Mouse (Mus musculus) gastrocnemius, adult 2 months (tissue): ENCODE data around the gene Ankrd2. TPM values are rescaled to one million over a fixed set of nuclear protein-coding genes. Genes with fewer than 3 reads are reported as not detected.

Source experiments
- DNase-seq: peaks from one replicate; pipeline ENCODE4 v3.0.0; 2022
- H3K27ac ChIP-seq: fragments of 200-600 bp; 2 replicates; pipeline ENCODE4 v1.8.1; 2022; ENCODE audit warnings: mild to moderate bottlenecking
- H3K4me3 ChIP-seq: fragments of 200-600 bp; 2 replicates; pipeline ENCODE4 v1.8.1; 2022; ENCODE audit warnings: mild to moderate bottlenecking, moderate library complexity
- CTCF ChIP-seq: fragments of 200-600 bp; IDR thresholded peaks from 2 replicates; pipeline ENCODE4 v1.8.1; 2022; ENCODE audit warnings: antibody characterized with exemption, mild to moderate bottlenecking, moderate library complexity
- intact Hi-C: fragments of 180-260 bp; cut with DNase I; formaldehyde crosslinking; loops from one replicate; pipeline ENCODE4 v1.15.1; 2025
- total RNA-seq, 2 experiments: library from RNA; stranded (reverse); gene quantifications; 2 replicates each; pipeline ENCODE4 v1.2.3; 2021

The Ankrd2 gene
- total RNA-seq, 2 experiments from 2014 or later = 154 to 235 TPM

- peak overlapping the region; percentile 95 for H3K27ac ChIP-seq
- DNase-seq = no peak
- intact Hi-C loops = loop anchor here (2.0 kb wide), 1 partner anchor 38 kb away; the partner anchor contains the start of gene Avpi1
- peak overlapping the region; percentile 89 for H3K4me3 ChIP-seq
- no peak for TF ChIP-seq CTCF
These were observed 54.9 kb downstream of the Ankrd2 start for GRCm38 (mm10) chr19:42090637-42091141.

Other genes with a start within 250 kb of the Ankrd2 start
- 1 to 10 TPM; 7.7 to 9.6 TPM for gene Arhgap19, start 234.0 kb upstream of the Ankrd2 start, total RNA-seq
- 1 to 10 TPM; 6.3 to 6.8 TPM for gene Frat1, start 206.0 kb upstream of the Ankrd2 start, total RNA-seq
- gene Frat2, start 187.9 kb upstream of the Ankrd2 start, total RNA-seq = 10 to 100 TPM; 15.6 to 22.2 TPM
- gene Rrp12, start 139.8 kb upstream of the Ankrd2 start, total RNA-seq = 10 to 100 TPM; 30.5 to 31.4 TPM
- gene Pgam1, start 124.1 kb upstream of the Ankrd2 start, total RNA-seq = 10 to 100 TPM; 14.4 to 25.0 TPM
- 10 to 100 TPM; 16.1 to 16.8 TPM for gene Exosc1, start 102.6 kb upstream of the Ankrd2 start, total RNA-seq
- gene Zdhhc16, start 102.5 kb upstream of the Ankrd2 start, total RNA-seq = 10 to 100 TPM; 19.4 to 21.6 TPM
- 10 to 100 TPM in 1 of 2 experiments, 1 to 10 TPM in 1; 8.8 to 10.5 TPM for gene Mms19, start 54.8 kb upstream of the Ankrd2 start, total RNA-seq
- gene Ubtd1, start 54.2 kb upstream of the Ankrd2 start, total RNA-seq = 10 to 100 TPM; 14.5 to 15.1 TPM
- 1 to 10 TPM; 2.9 to 3.1 TPM for gene Hoga1, start 9.6 kb downstream of the Ankrd2 start, total RNA-seq
- under 1 TPM; 0.28 to 0.33 TPM for gene 4933411K16Rik, start 16.2 kb downstream of the Ankrd2 start, total RNA-seq
- 1 to 10 TPM; 2.2 to 4.4 TPM for gene Morn4, start 50.4 kb downstream of the Ankrd2 start, total RNA-seq
- gene Pi4k2a, start 54.5 kb downstream of the Ankrd2 start, total RNA-seq = 10 to 100 TPM; 11.9 to 12.8 TPM
- gene Avpi1, start 93.1 kb downstream of the Ankrd2 start, total RNA-seq = 1 to 10 TPM; 8.7 to 9.0 TPM
- 1 to 10 TPM; 4.8 to 7.2 TPM for gene Marveld1, start 111.4 kb downstream of the Ankrd2 start, total RNA-seq
- gene Zfyve27, start 128.0 kb downstream of the Ankrd2 start, total RNA-seq = 10 to 100 TPM; 13.0 to 14.4 TPM
- 1 to 10 TPM; 4.2 to 5.6 TPM for gene Sfrp5, start 166.3 kb downstream of the Ankrd2 start, total RNA-seq
- gene Golga7b, start 211.6 kb downstream of the Ankrd2 start, total RNA-seq = 1 to 10 TPM; 2.3 to 2.4 TPM